ENCODE assay signal across 8 mouse cellular contexts in genomic region chr19:57066313-57066712, GRCm38 (mm10). TPM values are rescaled to one million over a fixed set of nuclear protein-coding genes. Genes with fewer than 3 reads are reported as not detected.
DNase-seq lines count a peak whose midpoint lies in the region; ATAC-seq and TF ChIP-seq lines count a peak whose summit lies in the region.

No protein-coding gene starts in this region.

- peak; percentile 75 to 93 for TF ChIP-seq CTCF in CH12.LX (conservative IDR thresholded peaks at IDR 0.05 in 1 of 2, IDR thresholded peaks at IDR 0.05 in 1 of 2; ENCODE audit: low read depth in 2 of 2, low read length in 2 of 2)
- TF ChIP-seq CTCF in brain, embryonic 14.5 days (IDR thresholded peaks at IDR 0.05; ENCODE audit: borderline replicate concordance, extremely low read depth, insufficient read depth, insufficient read length), result peak; percentile 87
- TF ChIP-seq CTCF in liver, postnatal 0 days (IDR thresholded peaks at IDR 0.05; ENCODE audit: low read depth), result peak; percentile 85

- H3K4me2 ChIP-seq in CH12.LX (ENCODE audit: insufficient read depth, low read depth, poor library complexity, severe bottlenecking), result no peak overlapping the region
- H3K4me2 ChIP-seq in liver, postnatal 0 days (ENCODE audit: low read depth, low read length), result no peak overlapping the region

- dilution Hi-C loops in CH12.LX (cut with MboI; ENCODE audit: extremely low pct_ligation_motif_present, extremely low pct_unique_long_range_greater_than_20kb, low sequenced_read_pairs), result no loop called here

- TF ChIP-seq EP300 in CH12.LX (IDR thresholded peaks at IDR 0.05; ENCODE audit: low read length), result no peak
- TF ChIP-seq EP300 in liver, postnatal 0 days (IDR thresholded peaks at IDR 0.05; ENCODE audit: low read depth), result no peak

- no peaks in the 10 kb centered on the region for H3K27me3 ChIP-seq in CH12.LX (replicated peaks)
- no peaks in the 10 kb centered on the region for H3K27me3 ChIP-seq in liver, postnatal 0 days (ENCODE audit: insufficient read depth, low read length)

- peak; percentile 85 for TF ChIP-seq RAD21 in CH12.LX (IDR thresholded peaks at IDR 0.05; ENCODE audit: low read depth, low read length)

- in situ Hi-C loops in CH12.LX (cut with MboI; ENCODE audit: low pct_ligation_motif_present, low pct_unique_long_range_greater_than_20kb, low sequenced_read_pairs), result loop anchor here (5.0 kb wide), 1 partner anchor 71 kb away; no protein-coding TSS in a partner anchor

- H3K36me3 ChIP-seq in CH12.LX (replicated peaks in 1 of 2; ENCODE audit: control insufficient read depth in 1 of 2, insufficient read depth in 1 of 2, low read length in 1 of 2), result peaks cover 0 to 3% of the 10 kb centered on the region in 2 experiments
- H3K36me3 ChIP-seq in liver, postnatal 0 days (replicated peaks; ENCODE audit: insufficient read depth, low read length), result peaks cover 25% of the 10 kb centered on the region

- no peaks in the 10 kb centered on the region for H3K79me2 ChIP-seq in CH12.LX (replicated peaks; ENCODE audit: control insufficient read depth, extremely low read depth, insufficient read depth, poor library complexity, severe bottlenecking)

- TF ChIP-seq POLR2A in CH12.LX (IDR thresholded peaks at IDR 0.05; ENCODE audit: low read depth, low read length), result no peak
- no peak for TF ChIP-seq POLR2A in brain, embryonic 14.5 days (IDR thresholded peaks at IDR 0.05; ENCODE audit: borderline replicate concordance, extremely low read depth, insufficient read depth, insufficient read length, poor library complexity, severe bottlenecking)

- WGBS in liver, postnatal 0 days (ENCODE audit: insufficient replicate concordance), result 25% methylated on average over 3 of the region's 3 CpGs

- no peak overlapping the region for H3K9ac ChIP-seq in CH12.LX (ENCODE audit: insufficient read depth, low read depth)
- H3K9ac ChIP-seq in liver, postnatal 0 days (replicated peaks), result no peak overlapping the region

- peaks cover 0 to 21% of the 10 kb centered on the region in 2 experiments; a peak in 3 of 4 replicates for H3K4me1 ChIP-seq in CH12.LX (ENCODE audit: control insufficient read depth in 1 of 2, insufficient read depth in 2 of 2)
- H3K4me1 ChIP-seq in liver, postnatal 0 days (ENCODE audit: insufficient read depth), result no peaks in the 10 kb centered on the region

- peak; percentile 77 for DNase-seq in B cell, adult 2 months
- peak; percentile 57 for DNase-seq in CH12.LX (ENCODE audit: extremely low read depth)
- peak; percentile 79 for DNase-seq in brain, embryonic 14.5 days (ENCODE audit: low read depth)
- DNase-seq in frontal cortex, postnatal 14 days (ENCODE audit: low spot score in 2 of 2), result peak; percentile 29 to 67
- DNase-seq in kidney, postnatal 10 days, result peak; percentile 84
- peak; percentile 44 for DNase-seq in liver, postnatal 0 days
- DNase-seq in retina, postnatal 7 days (ENCODE audit: low read depth, low spot score), result peak; percentile 49

- H3K4me3 ChIP-seq in CH12.LX (replicated peaks in 1 of 3; ENCODE audit: low read depth in 2 of 3, low read length in 2 of 3, poor library complexity in 1 of 3), result no peak overlapping the region
- H3K4me3 ChIP-seq in liver, postnatal 0 days (ENCODE audit: low read depth, low read length), result no peak overlapping the region

- ATAC-seq in liver, postnatal 0 days, result no peak
- no peak for ATAC-seq in monocyte, adult 5-6 weeks (replicated peaks; ENCODE audit: insufficient number of reproducible peaks, low FRiP score, low TSS enrichment, poor library complexity, severe bottlenecking)

- H3K9me3 ChIP-seq in CH12.LX (replicated peaks; ENCODE audit: low read length), result no peaks in the 10 kb centered on the region
- H3K9me3 ChIP-seq in liver, postnatal 0 days (ENCODE audit: low read length), result no peaks in the 10 kb centered on the region

- no peak overlapping the region for H3K27ac ChIP-seq in CH12.LX (ENCODE audit: insufficient read depth, low read depth)
- no peak overlapping the region for H3K27ac ChIP-seq in liver, postnatal 0 days (ENCODE audit: low read depth)

TF ChIP-seq in CH12.LX, 34 proteins besides CTCF, POLR2A, EP300 and RAD21:
- TF ChIP-seq MAZ (IDR thresholded peaks at IDR 0.05; ENCODE audit: low read depth, low read length), result no peak
- TF ChIP-seq NRF1 (IDR thresholded peaks at IDR 0.05; ENCODE audit: low read depth, low read length), result no peak
- TF ChIP-seq TBP (conservative IDR thresholded peaks at IDR 0.05; ENCODE audit: low read depth, low read length), result no peak
- TF ChIP-seq IRF4 (IDR thresholded peaks at IDR 0.05; ENCODE audit: low read depth, low read length), result 0 out of 2 replicates have a peak, but pooled peaks have one; percentile 31
- TF ChIP-seq ZC3H11A (IDR thresholded peaks at IDR 0.05; ENCODE audit: low read depth, low read length), result peak; percentile 77
- peak; percentile 97 for TF ChIP-seq SMC3 (IDR thresholded peaks at IDR 0.05; ENCODE audit: low read depth, low read length)
- no peak for TF ChIP-seq USF2 (conservative IDR thresholded peaks at IDR 0.05; ENCODE audit: low read depth, low read length)
- TF ChIP-seq GABPA (IDR thresholded peaks at IDR 0.05; ENCODE audit: insufficient replicate concordance, low read depth, low read length), result no peak
- TF ChIP-seq POLR2AphosphoS2 (IDR thresholded peaks at IDR 0.05; ENCODE audit: low read depth, low read length), result no peak

RNA-seq across cellular contexts. Expression of gene Afap1l2, which starts 58.3 kb away (rescaled TPM):
- total RNA-seq in CH12.LX (2012; rRNA removed) (2.6 and 3.1 TPM in 2 replicates), CH12.LX (2014; rRNA removed) (0.17 and 0.22 TPM in 2 replicates)
- 0.44 and 0.48 TPM in 2 replicates for polyA plus RNA-seq in CH12.LX (2012; ENCODE audit: insufficient read length, low read depth)
- polyA plus RNA-seq in brain, embryonic 14.5 days (2012; rRNA removed), result 3.6 and 7.8 TPM in 2 replicates
- polyA plus RNA-seq in liver, postnatal 0 days (2015; fragmentation: Nextera tagmentation; extraction: Ambion mirVana), result 1.1 and 1.5 TPM in 2 replicates
- not detected in 3 replicates for total RNA-seq in monocyte, adult 5-6 weeks (2017)
